Mouse (Mus musculus) spleen, adult 2 months (tissue): ENCODE results near the gene Ppil4. TPM values are rescaled to one million over a fixed set of nuclear protein-coding genes. Genes with fewer than 3 reads are reported as not detected.

ENCODE experiments used
- DNase-seq, 2 experiments: peaks; one replicate each; pipeline versions ENCODE4 v3.0.0 to v3.0.0-alpha.2; 2012 to 2021; ENCODE audit warnings: low spot score in 2 of 2, low read depth in 1 of 2
- H3K27ac ChIP-seq: fragments of 200-500 bp; 2 replicates; pipeline ENCODE4 v1.5.1; 2012; ENCODE audit warnings: low read length, inconsistent platforms; ENCODE audit not compliant: insufficient read depth
- H3K27me3 ChIP-seq: fragments of 200-500 bp; 2 replicates; pipeline ENCODE4 v1.6.1; 2012; ENCODE audit warnings: mild to moderate bottlenecking, moderate library complexity, low read length, inconsistent platforms; ENCODE audit not compliant: control insufficient read depth, insufficient read depth
- H3K36me3 ChIP-seq: fragments of 200-500 bp; 2 replicates; pipeline ENCODE4 v1.6.1; 2012; ENCODE audit warnings: mild to moderate bottlenecking, low read length, inconsistent platforms; ENCODE audit not compliant: control insufficient read depth, insufficient read depth
- H3K4me1 ChIP-seq: fragments of 200-500 bp; 2 replicates; pipeline ENCODE4 v1.6.1; 2011; ENCODE audit warnings: inconsistent platforms; ENCODE audit not compliant: control insufficient read depth, insufficient read depth, insufficient read length
- H3K4me3 ChIP-seq: fragments of 200-500 bp; 2 replicates; pipeline ENCODE4 v1.5.1; 2011; ENCODE audit warnings: mild to moderate bottlenecking, inconsistent platforms; ENCODE audit not compliant: insufficient read depth, insufficient read length; ENCODE audit errors: extremely low read depth
- CTCF ChIP-seq: fragments of 200-500 bp; IDR thresholded peaks from 2 replicates; pipeline ENCODE4 v1.5.1; 2011; ENCODE audit warnings: mild to moderate bottlenecking, inconsistent platforms; ENCODE audit not compliant: insufficient read depth, insufficient read length, insufficient replicate concordance; ENCODE audit errors: extremely low read depth
- POLR2A ChIP-seq: fragments of 200-500 bp; IDR thresholded peaks from 2 replicates; pipeline ENCODE4 v1.6.1; 2011; ENCODE audit warnings: low read depth, low read length, inconsistent platforms
- WGBS: fragments of 180-500 bp; shearing (Covaris S2); methylation state at CpG from one replicate; pipeline ENCODE4 v1.1.7; 2018; 5-methylcytosine and 5-hydroxymethylcytosine counted together
- polyA plus RNA-seq: library from polyadenylated mRNA; depleted of rRNA; stranded (reverse); fragments of >200 nt; gene quantifications from 2 replicates; pipeline ENCODE4 v1.2.3, GENCODE M21; 2012

The Ppil4 gene
- polyA plus RNA-seq, 1 experiment: 6.2 TPM

- Histone ChIP-seq H3K36me3 (peaks cover 16% of the 10 kb centered on the region), H3K4me1 (peaks cover 3% of the 10 kb centered on the region), H3K4me3 (no peak overlapping the region), H3K27me3 (no peaks in the 10 kb centered on the region), H3K27ac (no peak overlapping the region)
- 92% methylated on average over 3 of the region's 3 CpGs for WGBS
- TF ChIP-seq CTCF: no peak
- TF ChIP-seq POLR2A: no peak
- no peak for DNase-seq
Observed at GRCm38 (mm10) chr10:7778361-7778760, 14.3 kb upstream of the Ppil4 start.

- Histone ChIP-seq H3K27ac (no peak overlapping the region), H3K4me3 (peak overlapping the region; percentile 100), H3K36me3 (peaks cover 10% of the 10 kb centered on the region), H3K4me1 (peaks cover 3% of the 10 kb centered on the region), H3K27me3 (no peaks in the 10 kb centered on the region)
- no peak for DNase-seq
- TF ChIP-seq CTCF: no peak
- no peak for TF ChIP-seq POLR2A
- WGBS: 23% methylated on average over 7 of the region's 7 CpGs
Observed at GRCm38 (mm10) chr10:7779751-7780237, 12.9 kb upstream of the Ppil4 start.

GRCm38 (mm10) chr10:7780238-7781176 is 12.2 kb upstream of the Ppil4 start:
- Histone ChIP-seq H3K4me3 (peak overlapping the region; percentile 100), H3K27ac (peak overlapping the region; percentile 58; the same call in 1 of the 2 replicates), H3K4me1 (peaks cover 3% of the 10 kb centered on the region), H3K36me3 (peaks cover 9% of the 10 kb centered on the region), H3K27me3 (no peaks in the 10 kb centered on the region)
- WGBS: under 1% methylated on average over 67 of the region's 77 CpGs
- peak; percentile 85 to 87 for DNase-seq
- TF ChIP-seq CTCF (no peak), POLR2A (no peak)

GRCm38 (mm10) chr10:7781214-7781613 is 11.5 kb upstream of the Ppil4 start:
- DNase-seq: no peak
- H3K4me3 ChIP-seq: peak overlapping the region; percentile 49
- 51% methylated on average over 3 of the region's 3 CpGs for WGBS
- peaks cover 9% of the 10 kb centered on the region for H3K36me3 ChIP-seq
- TF ChIP-seq CTCF: no peak
- no peak for TF ChIP-seq POLR2A
- H3K27ac ChIP-seq: no peak overlapping the region
- peaks cover 3% of the 10 kb centered on the region for H3K4me1 ChIP-seq
- H3K27me3 ChIP-seq: no peaks in the 10 kb centered on the region

- Histone ChIP-seq H3K4me1 (no peaks in the 10 kb centered on the region), H3K4me3 (no peak overlapping the region), H3K27me3 (no peaks in the 10 kb centered on the region), H3K27ac (no peak overlapping the region), H3K36me3 (no peaks in the 10 kb centered on the region)
- TF ChIP-seq CTCF: no peak
- no peak for TF ChIP-seq POLR2A
- DNase-seq: no peak
- 86% methylated on average over 2 of the region's 2 CpGs for WGBS
Observed at GRCm38 (mm10) chr10:7787319-7787718, 5.4 kb upstream of the Ppil4 start.

GRCm38 (mm10) chr10:7792254-7792750 is 389 bp upstream of the Ppil4 start:
- H3K27me3 ChIP-seq: no peaks in the 10 kb centered on the region
- peak overlapping the region; percentile 62 for H3K27ac ChIP-seq
- peak overlapping the region; percentile 94 for H3K4me3 ChIP-seq

More at GRCm38 (mm10) chr10:7792254-7792750, 389 bp upstream of the Ppil4 start:
- DNase-seq: no peak
- WGBS: under 1% methylated on average over 10 of the region's 10 CpGs
- peaks cover 4% of the 10 kb centered on the region for H3K36me3 ChIP-seq
- H3K4me1 ChIP-seq: peaks cover 4% of the 10 kb centered on the region; the same call in 1 of the 2 replicates
- TF ChIP-seq POLR2A: no peak
